Mouse (Mus musculus) B cell, adult 2 months (primary cell): Measurements from ENCODE around the gene Mrpl53.

ENCODE experiments used
- DNase-seq, 2 experiments: peaks; one replicate each; pipeline ENCODE4 v3.0.0; 2022

The Mrpl53 gene

GRCm38 (mm10) chr6:83108762-83109668 lies at the start of gene Mrpl53:
Gene Mrpl53 (plus strand): TSS chr6:83109040.
- peak; percentile 74 to 81 for DNase-seq

GRCm38 (mm10) chr6:83065995-83066394 lies 42.8 kb upstream of the Mrpl53 start:
- peak in 1 of 2 experiments; percentile 26 for DNase-seq

GRCm38 (mm10) chr6:83066441-83066840 lies 42.4 kb upstream of the Mrpl53 start:
- no peak for DNase-seq

GRCm38 (mm10) chr6:83068221-83068620 lies 40.6 kb upstream of the Mrpl53 start:
- no peak for DNase-seq

GRCm38 (mm10) chr6:83068706-83069487 lies 39.9 kb upstream of the Mrpl53 start:
- DNase-seq = peak; percentile 28 to 51

- DNase-seq = peak; percentile 37 to 46
Observed at GRCm38 (mm10) chr6:83069488-83070246, 39.2 kb upstream of the Mrpl53 start.

- no peak for DNase-seq
Observed at GRCm38 (mm10) chr6:83070247-83070310, 38.8 kb upstream of the Mrpl53 start, which contains the start of gene Tlx2. Gene Tlx2 (minus strand): TSS chr6:83070293.

- DNase-seq = peak; percentile 58 to 71
Observed at GRCm38 (mm10) chr6:83070311-83071219, 38.3 kb upstream of the Mrpl53 start.

- DNase-seq = peak; percentile 32 to 52
Observed at GRCm38 (mm10) chr6:83071220-83071619, 37.6 kb upstream of the Mrpl53 start.

GRCm38 (mm10) chr6:83074979-83075378 lies 33.9 kb upstream of the Mrpl53 start:
- DNase-seq = peak in 1 of 2 experiments; percentile 42

GRCm38 (mm10) chr6:83077630-83078323 lies 31.1 kb upstream of the Mrpl53 start, which contains the start of gene Pcgf1:
Gene Pcgf1 (plus strand): TSS chr6:83077869.
- DNase-seq = peak in 1 of 2 experiments; percentile 35

GRCm38 (mm10) chr6:83078324-83078858 lies 30.4 kb upstream of the Mrpl53 start:
- peak; percentile 100 for DNase-seq

- no peak for DNase-seq
Observed at GRCm38 (mm10) chr6:83080210-83080609, 28.6 kb upstream of the Mrpl53 start.

- no peak for DNase-seq
Observed at GRCm38 (mm10) chr6:83083497-83083896, 25.3 kb upstream of the Mrpl53 start.

- no peak for DNase-seq
Observed at GRCm38 (mm10) chr6:83084477-83084876, 24.4 kb upstream of the Mrpl53 start.

GRCm38 (mm10) chr6:83086121-83087035 lies 22.5 kb upstream of the Mrpl53 start, which contains the start of gene Lbx2:
Gene Lbx2 (plus strand): TSS chr6:83086367.
- peak in 1 of 2 experiments; percentile 14 for DNase-seq

- no peak for DNase-seq
Observed at GRCm38 (mm10) chr6:83087205-83087925, 21.5 kb upstream of the Mrpl53 start.

- no peak for DNase-seq
Observed at GRCm38 (mm10) chr6:83087926-83088260, 20.9 kb upstream of the Mrpl53 start.

- DNase-seq = no peak
Observed at GRCm38 (mm10) chr6:83092416-83093127, 16.3 kb upstream of the Mrpl53 start.
